Mouse (Mus musculus): Measurements from ENCODE around the gene Klhdc8b.
A peak's percentile ranks its signal among the peaks of the same experiment; 100 is the strongest.

Gene Klhdc8b

GRCm38 (mm10) chr9:108451519-108452160, 9.7 kb downstream of the Klhdc8b start:
- DNase-seq (ENCODE audit: low read depth), result no peak

GRCm38 (mm10) chr9:108451170-108451493, 10.2 kb downstream of the Klhdc8b start:
- no peak for DNase-seq (ENCODE audit: low read depth)

- DNase-seq (ENCODE audit: low read depth), result no peak
These were observed 10.8 kb downstream of the Klhdc8b start for GRCm38 (mm10) chr9:108450292-108451169.

- DNase-seq (ENCODE audit: low read depth), result no peak
These were observed 11.5 kb downstream of the Klhdc8b start for GRCm38 (mm10) chr9:108449860-108450259.

GRCm38 (mm10) chr9:108445125-108445524, 16.3 kb downstream of the Klhdc8b start:
- peak; percentile 19 for DNase-seq (ENCODE audit: low read depth)

GRCm38 (mm10) chr9:108441236-108441919, 20.0 kb downstream of the Klhdc8b start:
- DNase-seq (ENCODE audit: low read depth), result no peak

- DNase-seq (ENCODE audit: low read depth), result no peak
These were observed 20.9 kb downstream of the Klhdc8b start for GRCm38 (mm10) chr9:108440485-108440884.

- no peak for DNase-seq (ENCODE audit: low read depth)
These were observed 22.2 kb downstream of the Klhdc8b start for GRCm38 (mm10) chr9:108439176-108439575.

GRCm38 (mm10) chr9:108436182-108436581, 25.2 kb downstream of the Klhdc8b start, which contains the start of gene BC048562:
Gene BC048562, plus strand, starts transcription at chr9:108436482.
- no peak for DNase-seq (ENCODE audit: low read depth)

- DNase-seq (ENCODE audit: low read depth), result no peak
These were observed 29.8 kb downstream of the Klhdc8b start for GRCm38 (mm10) chr9:108431431-108432067.

GRCm38 (mm10) chr9:108428384-108428783, 33.0 kb downstream of the Klhdc8b start, which contains the start of gene Ccdc36:
Gene Ccdc36, minus strand, starts transcription at chr9:108428484.
- no peak for DNase-seq (ENCODE audit: low read depth)

- DNase-seq (ENCODE audit: low read depth), result peak; percentile 68
These were observed 49.2 kb downstream of the Klhdc8b start for GRCm38 (mm10) chr9:108412221-108412620.

- DNase-seq (ENCODE audit: low read depth), result peak; percentile 16
These were observed 49.9 kb downstream of the Klhdc8b start for GRCm38 (mm10) chr9:108411381-108411942.

GRCm38 (mm10) chr9:108409535-108409934, 51.8 kb downstream of the Klhdc8b start:
- no peak for DNase-seq (ENCODE audit: low read depth)

- DNase-seq (ENCODE audit: low read depth), result peak; percentile 83
These were observed 56.9 kb downstream of the Klhdc8b start for GRCm38 (mm10) chr9:108404451-108404850.

- no peak for DNase-seq (ENCODE audit: low read depth)
These were observed 58.3 kb downstream of the Klhdc8b start for GRCm38 (mm10) chr9:108403081-108403480.

- DNase-seq (ENCODE audit: low read depth), result no peak
These were observed 60.0 kb downstream of the Klhdc8b start for GRCm38 (mm10) chr9:108401186-108401960.

GRCm38 (mm10) chr9:108398324-108398723, 63.1 kb downstream of the Klhdc8b start:
- no peak for DNase-seq (ENCODE audit: low read depth)
